Mouse (Mus musculus): ENCODE measurements around the gene Sf3b5.

DNA sequence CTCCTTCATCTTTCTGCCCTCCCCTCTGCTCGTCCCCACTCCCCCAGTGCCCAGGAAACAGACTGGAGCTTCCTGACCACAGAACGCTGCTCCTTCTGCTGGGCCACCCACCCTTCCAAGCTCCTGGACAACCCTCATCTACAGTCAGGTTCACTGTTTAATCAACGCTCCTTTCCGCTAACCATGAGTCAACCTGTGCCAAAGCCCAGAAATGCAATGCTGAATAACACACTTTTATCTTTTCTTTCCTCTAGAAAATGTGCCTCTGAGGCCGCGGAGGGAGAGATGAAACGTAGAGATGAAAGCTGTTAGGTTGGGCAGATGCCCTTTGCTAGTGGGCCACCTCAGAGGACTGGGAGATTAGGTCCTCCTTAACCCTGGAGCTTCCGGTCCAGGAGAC lies 43.6 kb upstream of the Sf3b5 start:
- TF ChIP-seq CTCF (IDR thresholded peaks at IDR 0.05; ENCODE audit: control insufficient read depth, insufficient read depth, low read length) (no peak), POLR2A (IDR thresholded peaks at IDR 0.05; ENCODE audit: borderline replicate concordance, control insufficient read depth, low read depth, low read length) (no peak)

Measured in bone marrow, adult 2 months (tissue).